Mouse (Mus musculus) intestine, embryonic 16.5 days (tissue): ENCODE results near the gene Cd55b. TPM values are rescaled to one million over a fixed set of nuclear protein-coding genes. Genes with fewer than 3 reads are reported as not detected.
"Not testable (repeated sequence)": the region's sequence is repeated elsewhere in the genome, so short reads cannot be mapped to it uniquely, and the experiment has no call there.

Experiments
- ATAC-seq: fragments of 200-750 bp; cut with Nextera tagmentation; 2 replicates; pipeline ENCODE4 v1.8.0; 2017; ENCODE audit warnings: moderate TSS enrichment, moderate library complexity
- H3K27ac ChIP-seq: fragments of 300-500 bp; sonication (generic); 2 replicates; pipeline ENCODE4 v1.5.1; 2014; ENCODE audit warnings: mild to moderate bottlenecking, low read length
- H3K27me3 ChIP-seq: fragments of 300-500 bp; sonication (generic); replicated peaks from 2 replicates; pipeline ENCODE4 v1.6.1; 2014; ENCODE audit warnings: low read length, control low read depth, mixed read lengths; ENCODE audit not compliant: control insufficient read depth, insufficient read depth
- H3K36me3 ChIP-seq: fragments of 300-500 bp; sonication (generic); 2 replicates; pipeline ENCODE4 v1.6.1; 2014; ENCODE audit warnings: low read length, control low read depth; ENCODE audit not compliant: control insufficient read depth, insufficient read depth
- H3K4me1 ChIP-seq: fragments of 300-500 bp; sonication (generic); 2 replicates; pipeline ENCODE4 v1.6.1; 2014; ENCODE audit warnings: low read length, control low read depth, mixed read lengths; ENCODE audit not compliant: control insufficient read depth, insufficient read depth
- H3K4me2 ChIP-seq: fragments of 300-500 bp; sonication (generic); 2 replicates; pipeline ENCODE4 v1.6.1; 2014; ENCODE audit warnings: low read depth, low read length, control low read depth
- H3K4me3 ChIP-seq: fragments of 300-500 bp; sonication (generic); 2 replicates; pipeline ENCODE4 v1.5.1; 2014; ENCODE audit warnings: mild to moderate bottlenecking, low read length
- H3K9ac ChIP-seq: fragments of 300-500 bp; sonication (generic); 2 replicates; pipeline ENCODE4 v1.6.1; 2014; ENCODE audit warnings: low read depth, low read length
- H3K9me3 ChIP-seq: fragments of 300-500 bp; sonication (generic); 2 replicates; pipeline ENCODE4 v1.6.1; 2016; ENCODE audit warnings: low read length, control low read depth; ENCODE audit not compliant: control insufficient read depth
- WGBS: fragments of 180-500 bp; shearing (Covaris S2); extraction: QIAGEN DNeasy Blood & Tissue Kit; methylation state at CpG from one replicate; pipeline ENCODE4 v1.1.7; 2014; 5-methylcytosine and 5-hydroxymethylcytosine counted together
- polyA plus RNA-seq: library from polyadenylated mRNA; unstranded; fragments of >200 nt; fragmentation: Nextera tagmentation; extraction: Ambion mirVana; gene quantifications from 2 replicates; pipeline ENCODE4 v1.2.1, GENCODE M21; 2015

The Cd55b gene
- polyA plus RNA-seq, 1 experiment from 2014 or later: not detected

DNA sequence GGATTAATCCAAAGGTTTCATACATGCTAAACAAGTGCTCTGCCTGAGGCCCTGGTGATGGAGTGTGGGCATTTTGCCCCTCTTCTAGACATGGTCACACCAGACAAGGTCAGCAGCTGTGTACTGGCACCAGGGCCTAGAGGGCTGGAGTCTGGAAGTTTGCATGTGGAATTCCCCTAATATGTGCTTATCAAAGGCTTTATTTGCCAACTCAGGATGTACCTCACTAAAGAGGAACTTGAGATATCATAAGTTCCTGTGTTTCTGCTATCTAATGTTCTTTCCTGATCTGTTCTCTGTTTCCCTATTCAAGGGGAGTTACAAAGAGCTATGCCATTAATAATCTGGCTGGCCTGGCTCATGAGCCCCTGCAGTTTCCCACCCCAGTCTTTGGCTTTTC lies 5.9 kb upstream of the Cd55b start:
- ATAC-seq, H3K9me3 ChIP-seq, H3K27me3 ChIP-seq: not testable (repeated sequence)

DNA sequence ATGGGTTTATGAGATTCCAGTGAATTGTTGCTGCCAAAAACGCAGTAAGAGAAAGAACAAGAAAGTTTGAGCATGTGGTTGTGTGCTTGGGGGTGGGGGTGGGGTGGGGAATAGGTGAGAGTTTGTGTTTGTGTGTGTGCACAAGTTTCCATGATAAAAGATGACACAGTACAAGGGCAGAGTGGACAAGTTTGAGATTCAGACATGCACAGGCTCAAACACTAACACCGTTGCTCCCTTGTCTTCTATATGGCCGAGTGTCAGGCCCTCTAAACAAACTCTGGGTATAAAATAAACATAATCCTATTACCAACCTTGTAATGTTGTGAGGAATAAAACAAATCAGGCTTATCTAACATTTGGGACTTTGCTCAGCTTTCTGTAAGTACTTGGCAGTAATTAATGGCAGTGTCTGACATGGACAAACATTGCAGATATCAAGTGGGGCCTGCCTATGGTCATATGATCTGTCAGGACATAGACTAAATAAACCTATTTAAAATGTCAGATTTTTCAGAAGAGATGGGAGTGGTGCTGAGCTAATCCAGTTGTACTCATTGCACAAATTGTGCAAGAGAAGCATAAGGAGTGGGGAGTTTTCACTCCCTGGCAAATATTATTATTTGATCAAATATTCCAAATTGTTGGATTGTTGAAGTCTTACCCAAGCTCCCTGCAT lies 4.5 kb upstream of the Cd55b start:
- not testable (repeated sequence) for H3K27ac ChIP-seq, H3K9ac ChIP-seq, H3K36me3 ChIP-seq, H3K4me1 ChIP-seq, H3K9me3 ChIP-seq, H3K4me2 ChIP-seq, H3K27me3 ChIP-seq, H3K4me3 ChIP-seq
- WGBS: 33% methylated on average over 2 of the region's 3 CpGs
- ATAC-seq: peak; percentile 77

More for the DNA sequence above, 5.9 kb upstream of the Cd55b start:
- H3K36me3 ChIP-seq, H3K4me2 ChIP-seq, H3K4me1 ChIP-seq, H3K9ac ChIP-seq, H3K27ac ChIP-seq, H3K4me3 ChIP-seq: not testable (repeated sequence)

DNA sequence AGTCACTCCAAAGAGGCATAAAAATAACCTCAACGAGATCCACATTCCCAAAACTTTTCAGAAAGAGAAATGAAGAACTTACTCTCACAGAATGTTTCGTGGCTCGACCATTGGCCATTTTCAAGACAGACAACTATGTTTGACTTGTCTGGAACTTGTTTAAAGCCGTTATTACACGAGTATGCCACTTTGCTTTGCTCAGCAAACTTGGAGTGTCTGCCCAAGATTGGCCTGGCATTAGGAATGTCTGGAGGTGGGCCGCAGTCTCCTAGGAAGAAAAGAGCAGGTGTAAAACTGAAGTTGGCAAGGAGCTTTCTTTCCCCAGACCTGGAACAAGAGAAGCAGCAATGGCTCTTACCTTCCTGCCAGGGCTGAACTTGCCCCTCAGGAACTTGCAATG lies 776 bp downstream of the Cd55b start:
- H3K27ac ChIP-seq, H3K27me3 ChIP-seq, H3K36me3 ChIP-seq, H3K9me3 ChIP-seq, ATAC-seq, H3K9ac ChIP-seq, H3K4me3 ChIP-seq, H3K4me1 ChIP-seq, H3K4me2 ChIP-seq: not testable (repeated sequence)
- WGBS: no CpG with 5 or more reads among the region's 6 CpGs

DNA sequence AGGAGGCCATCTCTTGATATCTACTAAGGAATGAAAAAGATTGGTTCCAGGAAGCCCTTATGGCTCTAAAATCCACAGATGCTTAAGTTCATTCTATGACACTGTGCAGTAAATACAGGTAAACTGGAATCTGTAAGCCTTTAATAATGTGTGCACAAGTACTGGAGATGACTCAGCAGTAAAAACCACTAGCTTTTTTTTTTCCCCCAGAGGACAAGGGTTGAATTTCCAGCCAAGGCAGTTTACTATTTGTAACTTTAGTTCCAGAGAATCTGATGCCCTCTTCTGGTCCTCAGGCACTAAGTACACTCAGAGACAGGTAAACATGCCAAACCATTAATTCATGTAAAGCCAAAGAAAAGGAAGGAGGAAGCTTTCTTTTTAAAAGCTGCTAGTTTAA lies 25.7 kb downstream of the Cd55b start:
- H3K4me1 ChIP-seq, H3K9me3 ChIP-seq, H3K4me2 ChIP-seq, H3K9ac ChIP-seq, H3K27ac ChIP-seq, H3K4me3 ChIP-seq, H3K27me3 ChIP-seq, H3K36me3 ChIP-seq: not testable (repeated sequence)
- 0 out of 2 replicates have a peak, but pooled peaks have one; percentile 28 for ATAC-seq

DNA sequence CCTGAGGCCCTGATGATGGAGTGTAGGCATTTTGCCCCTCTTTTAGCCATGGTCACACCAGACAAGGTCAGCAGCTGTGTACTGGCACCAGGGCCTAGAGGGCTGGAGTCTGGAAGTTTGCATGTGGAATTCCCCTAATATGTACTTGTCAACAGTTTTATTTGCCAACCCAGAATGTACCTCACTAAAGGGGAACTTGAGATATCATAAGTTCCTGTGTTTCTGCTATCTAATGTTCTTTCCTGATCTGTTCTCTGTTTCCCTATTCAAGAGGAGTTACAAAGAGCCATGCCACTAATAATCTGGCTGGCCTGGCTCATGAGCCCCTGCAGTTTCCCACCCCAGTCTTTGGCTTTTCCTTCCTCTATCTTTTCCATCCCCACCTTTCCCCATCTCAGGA lies 35.5 kb downstream of the Cd55b start:
- not testable (repeated sequence) for H3K27ac ChIP-seq, H3K27me3 ChIP-seq, H3K9ac ChIP-seq, H3K4me2 ChIP-seq, ATAC-seq, H3K4me1 ChIP-seq, H3K4me3 ChIP-seq, H3K9me3 ChIP-seq, H3K36me3 ChIP-seq

DNA sequence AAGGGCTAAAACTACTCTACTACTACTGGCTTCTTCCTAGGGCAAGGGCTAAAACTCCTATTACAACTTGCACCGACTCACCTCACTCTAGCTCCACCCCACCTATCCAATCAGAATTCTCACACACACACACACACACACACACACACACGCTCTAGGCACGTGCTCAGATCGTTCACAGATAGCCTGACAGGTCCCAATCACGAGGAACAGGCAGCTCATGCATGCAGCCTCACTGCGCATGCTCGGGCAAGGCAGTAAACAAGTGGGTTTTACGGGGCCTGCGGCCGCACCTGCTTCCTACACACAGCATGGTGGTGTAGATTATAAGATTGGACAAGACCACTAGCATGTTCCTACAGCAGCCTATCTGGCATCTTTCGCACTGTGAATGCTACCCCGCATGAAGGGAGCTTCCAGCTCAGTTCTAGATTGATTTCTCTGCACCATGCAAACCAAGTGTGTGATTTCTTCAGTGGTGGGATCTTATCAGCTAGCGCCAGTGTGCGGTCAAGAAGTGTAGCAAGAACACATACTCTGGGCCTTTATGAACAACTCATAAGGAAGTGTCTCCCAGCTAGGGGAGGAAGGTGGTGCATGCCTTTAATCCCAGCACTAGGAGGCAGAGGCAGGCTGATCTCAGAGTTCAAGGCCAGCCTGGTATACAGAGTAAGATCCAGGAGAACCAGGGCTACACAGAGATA lies 44.9 kb downstream of the Cd55b start:
- no peaks in the 10 kb centered on the region for H3K36me3 ChIP-seq
- no peak overlapping the region for H3K4me2 ChIP-seq
- H3K4me1 ChIP-seq: no peaks in the 10 kb centered on the region
- H3K9me3 ChIP-seq: no peaks in the 10 kb centered on the region
- no peak for ATAC-seq
- H3K9ac ChIP-seq: no peak overlapping the region
- H3K27ac ChIP-seq: no peak overlapping the region
- 88% methylated on average over 14 of the region's 14 CpGs for WGBS
- no peaks in the 10 kb centered on the region for H3K27me3 ChIP-seq
- H3K4me3 ChIP-seq: no peak overlapping the region

DNA sequence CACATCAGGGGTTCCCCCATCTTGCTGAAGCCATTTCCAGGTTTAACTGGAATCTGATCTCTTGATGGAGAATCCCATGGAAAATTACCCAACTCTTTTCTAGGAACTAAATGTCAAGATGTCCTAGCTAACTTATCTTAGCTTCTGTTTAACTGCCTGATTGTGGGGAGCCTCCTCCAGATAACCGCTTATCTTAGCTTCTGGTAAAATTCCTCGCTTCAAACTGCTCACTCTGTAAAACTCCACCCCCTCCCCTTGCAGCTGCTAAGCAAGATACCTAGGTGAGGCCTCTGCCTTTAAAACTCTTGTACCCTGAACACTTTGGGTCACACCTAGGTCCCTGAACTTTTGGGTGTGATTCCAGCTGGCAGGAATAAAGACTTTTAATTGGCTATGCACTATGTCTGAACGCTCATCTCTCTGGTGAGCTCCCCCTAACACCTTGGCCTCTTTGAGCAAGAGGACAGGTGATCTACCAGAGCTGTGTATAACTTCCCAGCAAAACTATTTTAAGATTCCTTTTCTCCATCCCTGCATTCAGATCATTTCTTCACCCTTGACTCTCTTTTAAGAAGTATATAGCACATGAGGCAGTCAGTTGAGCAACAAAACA lies 48.5 kb downstream of the Cd55b start:
- no peak overlapping the region for H3K27ac ChIP-seq
- WGBS: 51% methylated on average over 3 of the region's 3 CpGs
- peak; percentile 81 for ATAC-seq
- H3K4me1 ChIP-seq: no peaks in the 10 kb centered on the region
- no peaks in the 10 kb centered on the region for H3K36me3 ChIP-seq
- no peak overlapping the region for H3K4me2 ChIP-seq
- H3K9ac ChIP-seq: no peak overlapping the region
- H3K27me3 ChIP-seq: no peaks in the 10 kb centered on the region
- H3K4me3 ChIP-seq: no peak overlapping the region
- no peaks in the 10 kb centered on the region for H3K9me3 ChIP-seq

DNA sequence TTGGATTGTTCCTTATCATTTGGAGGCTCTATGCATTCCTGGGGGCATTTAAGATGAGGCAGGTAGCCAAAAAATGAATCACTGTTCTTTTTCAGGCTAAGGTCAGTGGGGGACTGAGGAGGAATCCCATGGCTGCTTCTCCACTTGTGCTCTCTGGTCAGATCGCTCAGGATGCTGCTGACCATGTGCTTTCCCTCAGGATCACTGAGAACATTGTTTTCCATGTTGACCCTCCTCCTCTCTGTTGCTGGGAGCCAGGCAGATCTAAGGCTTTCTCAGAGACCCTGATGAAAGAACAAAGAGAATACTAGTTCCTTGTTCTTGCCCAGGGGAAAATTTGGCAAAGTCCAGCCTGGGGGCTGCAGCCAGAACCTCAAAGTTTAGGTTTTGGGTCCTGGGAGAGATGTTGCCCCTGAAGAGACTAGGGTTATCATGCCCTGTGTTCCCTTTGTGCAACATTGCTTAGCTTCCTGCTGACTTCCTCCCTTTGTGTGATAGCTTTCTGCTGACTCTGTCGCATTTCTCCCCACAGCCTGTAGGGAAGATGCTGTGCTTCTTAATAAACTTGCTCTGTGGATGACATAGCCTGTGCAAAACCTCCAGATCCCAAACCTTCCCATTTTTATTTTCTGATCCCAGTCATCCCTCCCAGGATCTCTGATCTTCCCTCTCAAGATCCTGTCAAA lies 49.3 kb downstream of the Cd55b start:
- H3K4me1 ChIP-seq: no peaks in the 10 kb centered on the region
- H3K9ac ChIP-seq: no peak overlapping the region
- no peak overlapping the region for H3K4me2 ChIP-seq
- no peaks in the 10 kb centered on the region for H3K27me3 ChIP-seq
- WGBS: 32% methylated on average over 2 of the region's 2 CpGs
- H3K27ac ChIP-seq: no peak overlapping the region
- H3K4me3 ChIP-seq: no peak overlapping the region
- ATAC-seq: peak; percentile 61
- H3K9me3 ChIP-seq: no peaks in the 10 kb centered on the region
- no peaks in the 10 kb centered on the region for H3K36me3 ChIP-seq

DNA sequence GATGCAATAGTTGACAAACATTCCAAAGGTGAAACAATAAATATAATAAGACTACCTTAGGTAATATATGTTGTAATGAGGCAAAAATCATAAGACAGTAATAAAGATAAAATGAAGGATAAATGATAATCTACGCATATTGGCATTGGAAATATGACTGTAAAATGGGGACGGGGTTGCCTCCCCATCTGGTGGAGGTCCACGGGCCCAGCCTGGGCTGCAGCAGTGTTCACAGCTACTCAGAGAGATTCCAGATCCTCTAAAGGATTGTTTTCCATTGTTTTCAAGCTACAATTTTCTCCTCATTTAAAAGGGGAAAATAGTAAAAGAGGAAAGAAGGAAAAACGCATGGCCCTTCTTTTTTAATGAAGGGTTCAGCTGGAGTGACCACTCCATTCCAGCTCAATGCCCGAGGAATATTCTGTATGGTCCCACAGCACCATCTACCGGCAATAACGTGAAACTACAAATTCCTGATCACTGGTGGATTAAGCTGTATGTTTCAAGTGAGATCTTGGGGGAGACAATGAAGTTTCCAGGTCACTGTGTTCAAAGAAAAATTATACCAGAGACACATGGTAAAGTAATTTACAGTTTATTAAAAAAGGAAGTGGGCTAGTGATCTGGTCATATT lies 50.8 kb downstream of the Cd55b start:
- 39% methylated on average over 7 of the region's 7 CpGs for WGBS

More for the DNA sequence above, 50.8 kb downstream of the Cd55b start:
- Histone ChIP-seq H3K4me2 (no peak overlapping the region), H3K36me3 (no peaks in the 10 kb centered on the region), H3K9me3 (no peaks in the 10 kb centered on the region), H3K4me1 (no peaks in the 10 kb centered on the region), H3K4me3 (no peak overlapping the region), H3K27me3 (no peaks in the 10 kb centered on the region), H3K27ac (no peak overlapping the region), H3K9ac (no peak overlapping the region)
- ATAC-seq: peak; percentile 54; the same call in 1 of the 2 replicates
